Comparison of ENCODE assay signal across 8 mouse cellular contexts in genomic region chr9:61111733-61112415, GRCm38 (mm10).
A peak's percentile ranks its signal among the peaks of the same experiment; 100 is the strongest.
DNase-seq lines count a peak whose midpoint lies in the region; ATAC-seq and TF ChIP-seq lines count a peak whose summit lies in the region.

No protein-coding gene starts in this region.

- H3K9ac ChIP-seq in ES-E14 (ENCODE audit: insufficient read depth, low read depth, low read length, poor library complexity, severe bottlenecking): no peak overlapping the region
- H3K9ac ChIP-seq in forebrain, postnatal 0 days: no peak overlapping the region
- no peak overlapping the region for H3K9ac ChIP-seq in lung, postnatal 0 days (replicated peaks; ENCODE audit: low read depth)

- peak; percentile 44 for TF ChIP-seq EP300 in lung, postnatal 0 days (IDR thresholded peaks at IDR 0.05)

- H3K4me3 ChIP-seq in ES-E14 (ENCODE audit: insufficient read depth in 1 of 2, low read depth in 1 of 2, low read length in 2 of 2, poor library complexity in 1 of 2, severe bottlenecking in 1 of 2): no peak overlapping the region
- H3K4me3 ChIP-seq in forebrain, postnatal 0 days (ENCODE audit: low read depth, low read length): no peak overlapping the region
- no peak overlapping the region for H3K4me3 ChIP-seq in lung, postnatal 0 days (ENCODE audit: low read depth, low read length)
- no peak overlapping the region for H3K4me3 ChIP-seq in thymus, adult 2 months (ENCODE audit: control insufficient read depth, insufficient read depth, low read length)
- no peak overlapping the region for H3K4me3 ChIP-seq in left cerebral cortex, adult 2 months

- 18% methylated on average over 19 of the region's 19 CpGs for WGBS in forebrain, postnatal 0 days
- 26% methylated on average over 19 of the region's 19 CpGs for WGBS in lung, postnatal 0 days
- WGBS in thymus, adult 2 months: 25% methylated on average over 19 of the region's 19 CpGs

- no peak for TF ChIP-seq CTCF in forebrain, postnatal 0 days (IDR thresholded peaks at IDR 0.05; ENCODE audit: low read depth)
- no peak for TF ChIP-seq CTCF in lung, postnatal 0 days (IDR thresholded peaks at IDR 0.05)
- TF ChIP-seq CTCF in thymus, adult 2 months (IDR thresholded peaks at IDR 0.05; ENCODE audit: borderline replicate concordance, control insufficient read depth, extremely low read depth, insufficient read depth, low read length, poor library complexity): no peak
- no peak for TF ChIP-seq CTCF in left cerebral cortex, adult 2 months (IDR thresholded peaks at IDR 0.05)

- no peak for TF ChIP-seq POLR2A in thymus, adult 2 months (IDR thresholded peaks at IDR 0.05; ENCODE audit: control insufficient read depth, extremely low read depth, insufficient read depth, low read length, poor library complexity)

- peak; percentile 66 for DNase-seq in 416B (ENCODE audit: low read depth)
- peak; percentile 37 for DNase-seq in ES-E14 (ENCODE audit: low read depth, low spot score)
- peak; percentile 80 for DNase-seq in forebrain, postnatal 0 days
- peak; percentile 67 for DNase-seq in lung, postnatal 0 days (ENCODE audit: low spot score)
- DNase-seq in thymus, adult 2 months: peak; percentile 58
- no peak for DNase-seq in right cerebral cortex, adult 18-20 months
- DNase-seq in left cerebral cortex, adult 2 months (ENCODE audit: extremely low spot score in 1 of 2, low spot score in 2 of 2): no peak
- DNase-seq in cerebellum, adult 9-11 months: no peak

- no peaks in the 10 kb centered on the region for H3K9me3 ChIP-seq in ES-E14 (ENCODE audit: control insufficient read depth, insufficient read depth, low read depth, low read length)
- H3K9me3 ChIP-seq in forebrain, postnatal 0 days (ENCODE audit: low read length): no peaks in the 10 kb centered on the region
- no peaks in the 10 kb centered on the region for H3K9me3 ChIP-seq in lung, postnatal 0 days (ENCODE audit: low read length)

- peak; percentile 88 for ATAC-seq in forebrain, postnatal 0 days
- peak; percentile 53 for ATAC-seq in lung, postnatal 0 days

- peak overlapping the region; percentile 28 for H3K4me2 ChIP-seq in forebrain, postnatal 0 days (ENCODE audit: low read depth)
- no peak overlapping the region for H3K4me2 ChIP-seq in lung, postnatal 0 days (replicated peaks; ENCODE audit: low read depth, low read length)

- H3K4me1 ChIP-seq in ES-E14 (ENCODE audit: control insufficient read depth in 2 of 2, insufficient read depth in 2 of 2, low read length in 2 of 2, poor library complexity in 1 of 2): peaks cover 4 to 16% of the 10 kb centered on the region in 2 experiments; a peak in 2 of 4 replicates
- no peaks in the 10 kb centered on the region; the same call in 1 of the 2 replicates for H3K4me1 ChIP-seq in forebrain, postnatal 0 days (ENCODE audit: insufficient read depth)
- H3K4me1 ChIP-seq in lung, postnatal 0 days (ENCODE audit: insufficient read depth, low read depth, low read length): no peaks in the 10 kb centered on the region
- H3K4me1 ChIP-seq in thymus, adult 2 months (replicated peaks; ENCODE audit: control insufficient read depth, insufficient read depth, low read length): peaks cover 52% of the 10 kb centered on the region

- no peak overlapping the region for H3K27ac ChIP-seq in ES-E14 (ENCODE audit: insufficient read depth, low read depth, low read length, poor library complexity, severe bottlenecking)
- no peak overlapping the region for H3K27ac ChIP-seq in forebrain, postnatal 0 days (ENCODE audit: low read depth, low read length)
- no peak overlapping the region for H3K27ac ChIP-seq in lung, postnatal 0 days (ENCODE audit: low read length)
- H3K27ac ChIP-seq in thymus, adult 2 months (ENCODE audit: control insufficient read depth, insufficient read depth, low read length): no peak overlapping the region
- H3K27ac ChIP-seq in left cerebral cortex, adult 2 months: no peak overlapping the region

- intact Hi-C loops in left cerebral cortex, adult 2 months (cut with DNase I): no loop called here

- in situ Hi-C loops in ES-E14 (cut with MboI; ENCODE audit: low sequenced_read_pairs in 2 of 2, unreplicated experiment in 2 of 2): no loop called here

- H3K27me3 ChIP-seq in forebrain, postnatal 0 days (ENCODE audit: insufficient read depth, low read length): peaks cover 6% of the 10 kb centered on the region; the same call in 1 of the 2 replicates
- H3K27me3 ChIP-seq in lung, postnatal 0 days (replicated peaks; ENCODE audit: insufficient read depth, low read length): peaks cover 28% of the 10 kb centered on the region; the same call in 1 of the 2 replicates
- H3K27me3 ChIP-seq in thymus, adult 2 months (ENCODE audit: control insufficient read depth, insufficient read depth, low read length): no peaks in the 10 kb centered on the region

- H3K36me3 ChIP-seq in ES-E14 (ENCODE audit: control insufficient read depth, insufficient read depth, low read length, poor library complexity, severe bottlenecking): no peaks in the 10 kb centered on the region
- no peaks in the 10 kb centered on the region for H3K36me3 ChIP-seq in forebrain, postnatal 0 days (ENCODE audit: insufficient read depth)
- H3K36me3 ChIP-seq in lung, postnatal 0 days (ENCODE audit: insufficient read depth, low read length): no peaks in the 10 kb centered on the region
- no peaks in the 10 kb centered on the region for H3K36me3 ChIP-seq in thymus, adult 2 months (ENCODE audit: control insufficient read depth, insufficient read depth, low read length)

TF ChIP-seq in ES-E14, 5 proteins besides CTCF, POLR2A, EP300 and RAD21:
- TF ChIP-seq ZC3H11A (IDR thresholded peaks at IDR 0.05; ENCODE audit: borderline replicate concordance, low read depth, low read length): no peak
- no peak for TF ChIP-seq MAFK (IDR thresholded peaks at IDR 0.05; ENCODE audit: insufficient read depth, low read depth, low read length)
- no peak for TF ChIP-seq HCFC1 (IDR thresholded peaks at IDR 0.05; ENCODE audit: borderline replicate concordance, insufficient read depth, low read length)
- TF ChIP-seq ZNF384 (IDR thresholded peaks at IDR 0.05; ENCODE audit: low read depth, low read length): no peak
- TF ChIP-seq CHD2 (IDR thresholded peaks at IDR 0.05; ENCODE audit: low read depth, low read length): no peak

Comparison
In these comparisons a context has a peak if more than half of its experiments do, and no peak if none do; other contexts are left out.
1. DNase-seq: peak in 416B (single experiment), ES-E14 (single experiment), forebrain, postnatal 0 days (single experiment), lung, postnatal 0 days (single experiment) and thymus, adult 2 months (single experiment); none in right cerebral cortex, adult 18-20 months (single experiment), left cerebral cortex, adult 2 months (0 of 2) and cerebellum, adult 9-11 months (single experiment).